Mouse (Mus musculus) E14TG2a.4 (cell line): ENCODE measurements at regions not wholly inside any gene's neighbourhood (a gene's known extent, or its start where the extent isn't known, plus 50 kb on each side); places are given as distances from the start of the nearest gene placed in this dataset.

Source experiments
- CTCF ChIP-seq: conservative IDR thresholded peaks from 2 replicates; pipeline ENCODE4 v1.5.1; 2014; ENCODE audit warnings: low read length
- NANOG ChIP-seq: IDR thresholded peaks from 2 replicates; pipeline ENCODE4 v1.6.1; 2014; ENCODE audit warnings: borderline replicate concordance, low read length, mixed read lengths
- POU5F1 ChIP-seq: IDR thresholded peaks from 2 replicates; pipeline ENCODE4 v1.6.1; 2014; ENCODE audit warnings: low read length, borderline replicate concordance

- TF ChIP-seq CTCF (no peak), POU5F1 (no peak), NANOG (no peak)
Observed at GRCm38 (mm10) chr6:14528564-14528963, 226.5 kb downstream of the Ppp1r3a start.
